10 mouse cellular contexts compared by ENCODE assay signal in the genomic region with DNA sequence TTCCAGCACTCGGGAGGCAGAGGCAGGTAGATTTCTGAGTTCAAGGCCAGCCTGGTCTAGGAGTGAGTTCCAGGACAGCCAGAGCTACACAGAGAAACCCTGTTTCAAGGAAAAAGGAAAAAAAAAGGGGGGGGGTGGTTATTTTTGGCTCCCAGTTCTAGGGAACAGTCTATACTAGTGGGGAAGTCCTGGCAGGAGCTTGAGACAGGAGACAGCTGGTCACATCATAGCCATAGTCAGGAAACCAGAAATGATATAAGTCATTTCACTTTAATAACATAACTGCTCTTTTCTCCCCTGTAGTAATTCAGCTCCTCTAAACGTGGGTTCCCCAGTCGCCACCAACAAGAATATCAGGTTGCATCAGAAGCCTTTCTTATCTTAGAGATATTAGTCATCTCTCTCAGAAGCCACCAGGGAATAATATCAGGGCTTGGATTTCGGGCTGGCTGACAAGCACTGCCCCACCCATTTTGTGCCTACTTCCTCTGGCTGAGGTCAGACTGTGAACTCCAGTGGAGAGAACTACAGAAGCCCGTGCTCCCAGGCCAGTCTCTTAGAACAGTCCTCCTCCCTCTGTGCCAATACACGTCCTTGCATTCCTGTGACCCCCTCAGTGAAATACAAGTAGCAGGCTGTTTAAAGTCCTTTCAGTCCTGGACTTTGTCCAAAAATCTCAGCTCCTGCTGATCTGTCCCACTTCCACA. TPM values are rescaled to one million over a fixed set of nuclear protein-coding genes. Genes with fewer than 3 reads are reported as not detected.
A peak's percentile ranks its signal among the peaks of the same experiment; 100 is the strongest.
DNase-seq lines count a peak whose midpoint lies in the region; ATAC-seq and TF ChIP-seq lines count a peak whose summit lies in the region.
"Had no signal": no experiment of that assay in that cellular context is flagged by ENCODE, and none has a peak within 500 bp of the region (broad histone marks: within the 10 kb centered on the region; RNA-seq: fewer than 3 reads in every experiment).

No protein-coding gene starts in this region.

- no peak overlapping the region for H3K4me2 ChIP-seq in limb, embryonic 14.5 days (replicated peaks; ENCODE audit: low read depth, low read length, severe bottlenecking)
- no peak overlapping the region for H3K4me2 ChIP-seq in kidney, postnatal 0 days (ENCODE audit: low read length)

- H3K27ac ChIP-seq in limb, embryonic 14.5 days (replicated peaks; ENCODE audit: low read depth, low read length), result no peak overlapping the region
- no peak overlapping the region for H3K27ac ChIP-seq in limb, embryonic 10.5 days
- peak overlapping the region; percentile 6; the same call in 1 of the 2 replicates for H3K27ac ChIP-seq in kidney, postnatal 0 days
- H3K27ac ChIP-seq in small intestine, adult 2 months (ENCODE audit: insufficient read depth, low read depth, low read length), result peak overlapping the region; percentile 53

- H3K4me3 ChIP-seq in limb, embryonic 14.5 days (replicated peaks; ENCODE audit: low read length), result no peak overlapping the region
- H3K4me3 ChIP-seq in limb, embryonic 10.5 days, result no peak overlapping the region
- H3K4me3 ChIP-seq in kidney, postnatal 0 days (replicated peaks; ENCODE audit: low read depth, low read length), result no peak overlapping the region
- H3K4me3 ChIP-seq in small intestine, adult 2 months (ENCODE audit: low read depth, low read length), result no peak overlapping the region
- H3K4me3 ChIP-seq: erythroblast, embryonic 14.5 days had no signal

- H3K27me3 ChIP-seq in limb, embryonic 14.5 days (ENCODE audit: control insufficient read depth, insufficient read depth, low read length), result no peaks in the 10 kb centered on the region
- H3K27me3 ChIP-seq in limb, embryonic 10.5 days (ENCODE audit: low read depth, poor library complexity, severe bottlenecking), result no peaks in the 10 kb centered on the region
- H3K27me3 ChIP-seq in kidney, postnatal 0 days (ENCODE audit: insufficient read depth, low read length), result no peaks in the 10 kb centered on the region
- H3K27me3 ChIP-seq in small intestine, adult 2 months (ENCODE audit: control insufficient read depth, insufficient read depth, low read length), result no peaks in the 10 kb centered on the region

- H3K4me1 ChIP-seq in limb, embryonic 14.5 days (ENCODE audit: control insufficient read depth, insufficient read depth, low read length), result no peaks in the 10 kb centered on the region
- no peaks in the 10 kb centered on the region for H3K4me1 ChIP-seq in limb, embryonic 10.5 days
- H3K4me1 ChIP-seq in kidney, postnatal 0 days (replicated peaks; ENCODE audit: insufficient read depth, low read length), result 0 out of 2 replicates have a peak, but pooled peaks cover 6% of the 10 kb centered on the region
- H3K4me1 ChIP-seq in small intestine, adult 2 months (ENCODE audit: control insufficient read depth, insufficient read depth, insufficient read length, low read length), result peaks cover 24% of the 10 kb centered on the region

- H3K9me3 ChIP-seq in limb, embryonic 14.5 days (ENCODE audit: control insufficient read depth, low read length), result no peaks in the 10 kb centered on the region
- H3K9me3 ChIP-seq in limb, embryonic 10.5 days (replicated peaks), result no peaks in the 10 kb centered on the region
- no peaks in the 10 kb centered on the region for H3K9me3 ChIP-seq in kidney, postnatal 0 days (replicated peaks; ENCODE audit: low read length)

- H3K36me3 ChIP-seq in limb, embryonic 14.5 days (ENCODE audit: control insufficient read depth, insufficient read depth, low read length), result no peaks in the 10 kb centered on the region
- H3K36me3 ChIP-seq in limb, embryonic 10.5 days, result no peaks in the 10 kb centered on the region
- H3K36me3 ChIP-seq in kidney, postnatal 0 days (ENCODE audit: insufficient read depth, low read length), result no peaks in the 10 kb centered on the region
- H3K36me3 ChIP-seq in small intestine, adult 2 months (ENCODE audit: control insufficient read depth, insufficient read depth, low read length), result no peaks in the 10 kb centered on the region

- DNase-seq in limb, embryonic 14.5 days (ENCODE audit: low spot score), result peak; percentile 7
- no peak for DNase-seq in limb, embryonic 10.5 days (ENCODE audit: low spot score)
- peak; percentile 56 to 60 for DNase-seq in adrenal gland, postnatal 36 days
- DNase-seq in kidney, postnatal 0 days (ENCODE audit: low spot score), result peak; percentile 64
- DNase-seq in thymus, postnatal 25 days, result no peak
- DNase-seq in right cerebral cortex, postnatal 25 days, result no peak
- DNase-seq in natural killer cell, adult 2 months (ENCODE audit: low spot score in 2 of 2), result no peak
- DNase-seq: right cerebral cortex, postnatal 4 days had no signal

- WGBS in limb, embryonic 14.5 days, result 35% methylated on average over 6 of the region's 6 CpGs
- 50% methylated on average over 6 of the region's 6 CpGs for WGBS in limb, embryonic 10.5 days
- WGBS in kidney, postnatal 0 days, result 22% methylated on average over 6 of the region's 6 CpGs
- 10% methylated on average over 6 of the region's 6 CpGs for WGBS in small intestine, adult 2 months

- no peak overlapping the region for H3K9ac ChIP-seq in limb, embryonic 14.5 days (ENCODE audit: low read depth, low read length, severe bottlenecking)
- H3K9ac ChIP-seq in kidney, postnatal 0 days (ENCODE audit: low read depth, low read length), result no peak overlapping the region

- no peak for TF ChIP-seq CTCF in kidney, postnatal 0 days (IDR thresholded peaks at IDR 0.05; ENCODE audit: low read depth)
- TF ChIP-seq CTCF in small intestine, adult 2 months (IDR thresholded peaks at IDR 0.05; ENCODE audit: extremely low read depth, insufficient read length, insufficient replicate concordance, low read depth, low read length), result no peak

- no peak for TF ChIP-seq POLR2A in limb, embryonic 14.5 days (IDR thresholded peaks at IDR 0.05; ENCODE audit: borderline replicate concordance, extremely low read depth, insufficient read depth, insufficient read length)
- TF ChIP-seq POLR2A in small intestine, adult 2 months (IDR thresholded peaks at IDR 0.05; ENCODE audit: low read depth, low read length), result no peak

- ATAC-seq in limb, embryonic 14.5 days (ENCODE audit: low FRiP score, low read depth), result no peak
- peak; percentile 63; the same call in 1 of the 2 replicates for ATAC-seq in kidney, postnatal 0 days (replicated peaks; ENCODE audit: low FRiP score, low read depth)

RNA-seq across cellular contexts. Expression of a gene that starts 3.7 kb away (rescaled TPM):
- polyA plus RNA-seq in limb, embryonic 14.5 days (2012; rRNA removed), result 27.8 and 43.1 TPM in 2 replicates
- 11.1 and 15.2 TPM in 2 replicates for polyA plus RNA-seq in limb, embryonic 14.5 days (2014; fragmentation: Nextera tagmentation; extraction: Ambion mirVana)
- 7.9 and 8.0 TPM in 2 replicates for polyA plus RNA-seq in limb, embryonic 10.5 days (2016; fragmentation: Nextera tagmentation; extraction: Ambion mirVana)
- 100 to 1,000 TPM; 132 to 140 TPM for total RNA-seq in adrenal gland, postnatal 36 days (2021)
- 10.5 and 15.1 TPM in 2 replicates for polyA plus RNA-seq in kidney, postnatal 0 days (2015; fragmentation: Nextera tagmentation; extraction: Ambion mirVana)
- polyA plus RNA-seq in small intestine, adult 2 months (2012; rRNA removed), result 78.0 and 81.0 TPM in 2 replicates

RNA-seq across cellular contexts. Expression of a gene that starts 26.1 kb away (rescaled TPM):
- 21.7 and 25.2 TPM in 2 replicates for polyA plus RNA-seq in limb, embryonic 14.5 days (2012; rRNA removed)
- 56.1 and 58.6 TPM in 2 replicates for polyA plus RNA-seq in limb, embryonic 14.5 days (2014; fragmentation: Nextera tagmentation; extraction: Ambion mirVana)
- polyA plus RNA-seq in limb, embryonic 10.5 days (2016; fragmentation: Nextera tagmentation; extraction: Ambion mirVana), result 15.4 and 16.4 TPM in 2 replicates
- not detected for total RNA-seq in adrenal gland, postnatal 36 days (2021)
- 74.0 and 89.3 TPM in 2 replicates for polyA plus RNA-seq in kidney, postnatal 0 days (2015; fragmentation: Nextera tagmentation; extraction: Ambion mirVana)
- 88.3 and 234 TPM in 2 replicates for polyA plus RNA-seq in small intestine, adult 2 months (2012; rRNA removed)
- polyA plus RNA-seq: erythroblast, embryonic 14.5 days had no signal

Comparison
In these comparisons a context has a peak if more than half of its experiments do, and no peak if none do; other contexts are left out.
1. DNase-seq: peak in limb, embryonic 14.5 days (single experiment), adrenal gland, postnatal 36 days (2 of 2) and kidney, postnatal 0 days (single experiment); none in limb, embryonic 10.5 days (single experiment), thymus, postnatal 25 days (single experiment), right cerebral cortex, postnatal 25 days (single experiment) and natural killer cell, adult 2 months (0 of 2).
2. H3K27ac ChIP-seq: peak in kidney, postnatal 0 days (single experiment) and small intestine, adult 2 months (single experiment); none in limb, embryonic 14.5 days (single experiment) and limb, embryonic 10.5 days (single experiment).